Mouse (Mus musculus): Measurements from ENCODE around the gene Bmp4. TPM values are rescaled to one million over a fixed set of nuclear protein-coding genes. Genes with fewer than 3 reads are reported as not detected.

The Bmp4 gene
- total RNA-seq, 2 experiments from 2014 or later, result 7.3 to 12.3 TPM

DNA sequence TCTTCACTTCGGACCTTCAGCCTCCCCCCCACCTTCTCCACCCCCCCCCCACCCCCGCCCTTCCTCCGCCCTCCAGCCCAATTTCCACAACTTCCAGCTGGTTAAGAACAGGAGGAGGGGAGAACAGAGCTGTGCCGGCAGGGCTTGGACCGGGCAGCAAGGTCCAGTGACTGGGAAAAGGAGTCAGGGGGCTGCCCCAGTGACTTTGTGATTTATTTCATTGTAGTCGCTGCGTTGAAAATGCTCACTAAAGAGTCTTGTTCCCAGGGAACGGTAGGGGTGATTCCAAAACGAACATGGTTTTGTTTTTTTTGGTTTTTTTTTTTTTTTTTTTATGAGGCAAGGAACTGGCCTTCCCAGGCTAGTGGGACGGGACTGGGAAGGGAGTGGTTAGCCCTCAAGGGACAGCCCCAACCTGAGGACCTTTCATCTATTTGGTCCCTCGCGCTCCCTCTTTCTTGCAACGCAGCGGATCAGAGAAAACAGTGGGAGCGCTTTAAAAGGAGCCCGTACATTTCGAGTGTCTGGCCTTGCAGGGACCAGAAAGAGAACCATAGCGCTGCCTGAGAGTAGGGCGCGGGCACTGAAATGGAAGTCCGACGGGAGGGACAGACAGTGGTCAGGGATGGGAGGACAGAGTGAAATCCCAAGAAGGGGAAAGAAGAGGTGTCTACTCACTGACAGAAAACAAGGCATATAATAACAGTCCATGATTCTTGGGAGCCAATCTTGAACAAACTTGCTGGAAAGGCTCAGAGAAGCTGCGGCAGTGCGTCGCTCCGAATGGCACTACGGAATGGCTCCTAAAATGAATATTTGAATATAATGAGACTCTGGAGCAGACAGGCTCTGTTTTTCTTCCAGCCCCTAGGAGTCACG, 3.8 kb downstream of the Bmp4 start:
- DNase-seq (ENCODE audit: low spot score in 2 of 2), result no peak

DNA sequence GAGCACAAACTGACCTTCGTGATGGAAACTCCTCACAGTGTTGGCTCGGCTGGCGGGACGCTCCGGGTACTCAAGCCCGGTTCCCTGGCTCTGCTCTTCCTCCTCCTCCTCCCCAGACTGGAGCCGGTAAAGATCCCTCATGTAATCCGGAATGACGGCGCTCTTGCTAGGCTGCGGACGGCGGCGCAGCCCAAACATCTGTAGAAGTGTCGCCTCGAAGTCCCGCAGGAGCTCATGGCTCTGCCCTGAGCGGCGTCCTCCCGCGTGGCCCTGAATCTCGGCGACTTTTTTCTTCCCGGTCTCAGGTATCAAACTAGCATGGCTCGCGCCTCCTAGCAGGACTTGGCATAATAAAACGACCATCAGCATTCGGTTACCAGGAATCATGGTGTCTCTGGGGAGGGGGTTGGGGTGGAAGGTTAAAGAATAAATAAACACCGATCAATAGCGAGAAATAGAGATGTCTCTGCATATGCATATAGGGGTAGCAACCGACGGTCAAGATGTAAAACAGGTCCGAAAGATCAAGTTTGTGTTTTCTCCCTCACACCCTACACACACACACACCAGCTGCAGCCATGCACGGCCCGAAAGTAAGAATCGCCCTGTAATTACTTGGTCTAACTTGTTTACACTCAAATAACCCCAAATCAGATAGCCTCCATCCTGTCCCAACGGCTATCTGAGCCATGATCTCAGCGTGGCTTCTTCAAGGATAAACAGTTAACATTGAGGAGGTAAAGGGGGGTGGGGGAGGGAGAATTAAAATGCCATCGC, 4.6 kb downstream of the Bmp4 start:
- DNase-seq (ENCODE audit: low spot score in 2 of 2), result no peak

DNA sequence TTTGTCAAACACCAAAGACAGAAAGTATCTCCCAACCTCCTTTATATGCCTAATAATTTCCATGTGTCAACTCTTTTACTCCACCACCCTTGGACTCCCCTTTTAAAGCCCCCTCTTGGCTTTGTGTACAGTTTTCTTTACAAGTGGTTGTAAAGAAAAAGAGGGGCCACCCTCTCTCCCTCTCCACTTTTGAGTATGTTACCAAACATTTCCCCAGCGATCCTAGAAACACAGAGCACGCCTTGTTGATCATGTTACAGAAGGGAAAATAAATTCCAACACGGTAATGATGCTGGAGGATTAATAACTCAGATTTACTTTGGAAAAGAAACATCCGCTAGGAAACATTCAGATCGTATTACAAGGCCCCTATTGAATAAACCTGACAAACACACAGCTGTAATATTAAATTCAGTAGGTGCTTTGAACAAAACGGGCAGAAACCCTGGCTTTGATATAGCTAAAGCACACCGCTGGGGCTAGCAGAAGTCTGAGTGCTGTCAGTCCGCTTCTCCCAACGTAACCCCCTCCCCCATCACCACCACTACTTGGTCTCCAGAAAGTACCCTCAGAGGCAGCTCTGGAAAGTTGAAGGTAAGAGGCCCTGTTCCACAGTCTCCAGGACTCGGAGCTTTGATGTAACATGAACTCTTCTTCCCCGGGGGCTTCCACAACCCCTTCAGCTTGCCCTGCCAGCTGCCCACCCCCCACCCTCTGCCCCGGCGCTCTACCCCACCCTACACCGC, 5.3 kb downstream of the Bmp4 start:
- DNase-seq (ENCODE audit: low spot score in 2 of 2), result no peak

DNA sequence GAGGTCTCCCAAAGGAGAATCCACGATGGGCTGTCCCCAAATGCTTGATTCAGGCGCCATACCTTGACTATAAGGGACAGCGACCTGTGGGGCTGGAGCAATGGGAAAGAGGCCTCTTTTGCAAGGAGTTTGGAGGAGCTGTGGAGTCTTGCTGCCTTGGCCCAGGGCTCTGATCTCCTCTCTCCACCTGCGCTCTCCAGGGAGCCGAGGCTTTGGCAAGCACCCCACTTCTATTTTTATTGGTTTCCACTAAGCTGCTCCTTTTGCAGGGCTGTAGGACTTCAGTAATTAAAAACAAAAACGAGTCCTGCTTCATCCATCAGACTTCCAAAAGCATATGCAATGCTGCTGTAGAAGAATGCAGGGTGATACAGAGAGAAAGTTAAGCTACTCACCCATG, 9.0 kb downstream of the Bmp4 start:
- no peak for DNase-seq (ENCODE audit: low spot score in 2 of 2)

DNA sequence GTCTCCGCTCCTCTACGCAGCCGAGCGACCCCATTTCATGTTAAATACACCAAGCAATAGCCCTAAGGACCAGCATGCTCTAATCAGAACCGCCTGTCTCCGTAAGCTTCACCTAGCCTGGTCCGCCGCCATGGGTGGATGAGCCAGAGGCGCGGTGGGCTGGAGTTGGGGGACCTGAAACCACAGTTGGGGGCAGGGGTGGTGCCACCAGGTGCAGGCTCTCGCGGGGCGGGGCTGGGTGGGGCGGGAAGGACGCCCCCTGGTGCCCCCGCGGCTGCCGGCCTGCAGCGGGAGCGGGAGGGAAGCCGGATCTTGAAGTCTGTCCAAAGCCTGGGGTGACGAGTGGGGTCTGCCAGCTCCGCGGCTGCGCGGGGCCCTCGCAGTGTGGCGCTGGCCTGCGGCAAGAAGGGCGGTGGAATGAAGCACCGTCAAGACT, 10.2 kb downstream of the Bmp4 start:
- DNase-seq (ENCODE audit: low spot score in 2 of 2), result no peak

DNA sequence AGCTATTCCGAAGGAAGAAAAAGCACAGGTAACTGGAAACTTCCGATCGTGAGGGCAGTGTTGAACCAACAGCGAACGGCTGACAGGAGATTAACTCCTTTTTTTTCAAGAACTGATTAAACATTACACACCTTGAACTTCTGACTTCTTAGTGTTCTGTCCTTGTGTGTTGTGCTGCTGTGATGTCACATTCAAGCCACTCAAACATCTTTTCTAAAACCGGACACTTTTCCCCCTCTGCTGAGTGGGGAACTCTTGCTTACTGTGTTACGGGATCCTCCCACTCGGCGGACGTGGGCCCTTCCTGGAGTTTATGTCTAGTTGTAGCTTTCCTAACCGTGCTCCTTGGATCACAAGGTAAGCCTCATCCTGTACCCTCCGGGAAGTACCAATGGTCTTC, 11.2 kb downstream of the Bmp4 start, which contains the start of gene Gm15217:
Gm15217 (plus strand) TSS at position 130 of the 400 bp plus-strand sequence.
- DNase-seq (ENCODE audit: low spot score in 2 of 2), result no peak

GRCm38 (mm10) chr14:46375796-46376195, 14.7 kb downstream of the Bmp4 start:
- DNase-seq (ENCODE audit: low spot score in 2 of 2), result no peak

DNA sequence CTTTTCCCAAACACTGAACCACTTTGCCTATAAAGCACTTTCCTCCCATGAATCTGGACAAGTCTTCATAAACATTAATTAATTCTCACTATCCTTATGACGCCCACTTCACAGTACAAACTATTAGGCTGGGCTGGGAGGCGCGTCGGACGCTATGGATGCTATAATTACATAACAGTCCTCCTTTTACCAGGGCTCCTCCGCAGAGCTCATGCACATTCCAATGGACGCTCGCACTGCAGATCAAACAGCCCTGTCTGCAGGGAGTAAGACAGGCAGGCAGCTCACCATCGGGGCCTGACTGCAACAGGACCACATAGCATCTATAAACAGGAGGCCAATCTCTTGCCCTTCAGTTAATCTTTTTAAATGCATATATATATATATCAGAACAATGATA, 18.0 kb downstream of the Bmp4 start:
- no peak for DNase-seq (ENCODE audit: low spot score in 2 of 2)

DNA sequence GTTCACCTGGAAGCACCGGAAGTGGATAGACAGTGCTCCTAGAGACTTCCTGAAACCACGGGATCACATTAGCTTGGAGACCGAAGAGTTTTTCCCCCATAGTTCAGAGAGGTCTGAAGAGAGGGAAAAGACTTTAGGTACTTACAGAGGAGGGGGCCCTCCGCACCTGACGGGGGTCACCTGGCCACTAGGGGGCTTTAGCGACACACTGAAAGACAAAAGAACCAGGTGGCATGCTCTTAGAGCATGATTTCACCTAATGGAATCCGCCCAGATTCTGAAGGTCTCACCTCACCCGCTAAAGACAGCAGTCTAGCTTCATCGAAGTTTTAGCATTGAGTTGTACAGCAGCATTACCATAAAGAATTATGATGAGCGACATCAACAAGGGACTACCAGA, 27.3 kb downstream of the Bmp4 start:
- no peak for DNase-seq (ENCODE audit: low spot score in 2 of 2)

- no peak for DNase-seq (ENCODE audit: low spot score in 2 of 2)
Measured at GRCm38 (mm10) chr14:46357696-46358095, 32.8 kb downstream of the Bmp4 start.

DNA sequence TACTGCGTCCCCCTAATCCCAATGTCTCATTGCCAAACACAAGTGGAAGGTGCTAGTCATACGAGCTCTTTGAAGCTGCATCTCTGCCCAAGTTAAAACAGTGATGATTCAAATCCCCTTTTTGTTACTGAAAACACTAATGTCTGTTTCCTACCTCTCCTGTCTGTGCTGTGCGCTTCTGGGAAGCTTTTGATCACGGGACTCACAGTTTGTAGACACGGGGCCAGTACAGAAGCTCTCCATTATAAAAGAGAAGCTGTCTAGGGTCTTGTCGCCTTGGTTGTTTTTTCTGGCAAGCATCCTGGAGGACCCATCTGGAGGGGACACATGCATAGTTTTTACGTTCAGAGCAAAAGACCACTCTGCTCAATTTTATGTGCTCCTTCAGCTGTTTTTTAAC, 33.2 kb downstream of the Bmp4 start:
- no peak for DNase-seq (ENCODE audit: low spot score in 2 of 2)

DNA sequence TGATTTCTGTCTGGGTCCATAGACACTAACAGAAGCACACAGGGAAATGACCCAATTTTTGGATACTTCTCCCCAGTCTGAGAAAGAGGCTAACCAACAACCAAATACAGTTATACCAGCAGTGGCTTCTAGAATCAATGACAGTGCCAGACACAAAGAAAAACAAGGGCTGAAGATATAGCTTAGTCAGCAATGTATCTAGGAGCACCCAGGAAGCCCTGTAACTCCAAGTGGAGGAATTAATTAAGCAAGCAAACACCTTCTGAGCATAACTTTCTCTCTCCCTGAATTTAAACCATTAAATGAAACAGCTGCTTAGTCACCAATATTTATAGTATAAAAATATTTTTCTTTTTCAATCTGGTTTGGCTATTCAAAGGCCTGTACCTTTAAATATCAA, 45.7 kb downstream of the Bmp4 start:
- no peak for DNase-seq (ENCODE audit: low spot score in 2 of 2)

GRCm38 (mm10) chr14:46338801-46339200, 51.7 kb downstream of the Bmp4 start:
- no peak for DNase-seq (ENCODE audit: low spot score in 2 of 2)

Other genes with a start within 250 kb of the Bmp4 start
- not detected for gene Gm15217, start 11.3 kb downstream of the Bmp4 start, total RNA-seq (2021)

All from layer of hippocampus, postnatal 14 days (tissue).